Mouse (Mus musculus): Measurements from ENCODE around the gene Soat2. TPM values are rescaled to one million over a fixed set of nuclear protein-coding genes. Genes with fewer than 3 reads are reported as not detected.
"Not testable (repeated sequence)": the region's sequence is repeated elsewhere in the genome, so short reads cannot be mapped to it uniquely, and the experiment has no call there.

Soat2 gene
- total RNA-seq, 2 experiments from 2014 or later: 0.11 to 0.17 TPM

- DNase-seq: no peak
These were observed 2.5 kb upstream of the Soat2 start for GRCm38 (mm10) chr15:102147674-102148402.

GRCm38 (mm10) chr15:102149561-102149960 lies 765 bp upstream of the Soat2 start:
- no peak for DNase-seq

GRCm38 (mm10) chr15:102152646-102153045 lies 2.3 kb downstream of the Soat2 start:
- no peak for DNase-seq

- not testable (repeated sequence) for DNase-seq
These were observed 4.7 kb downstream of the Soat2 start for GRCm38 (mm10) chr15:102155006-102155405.

GRCm38 (mm10) chr15:102156836-102157235 lies 6.5 kb downstream of the Soat2 start:
- DNase-seq: no peak

- no peak for DNase-seq
These were observed 10.2 kb downstream of the Soat2 start for GRCm38 (mm10) chr15:102160415-102161060.

GRCm38 (mm10) chr15:102163900-102164693 lies 13.8 kb downstream of the Soat2 start:
- DNase-seq: no peak

- no peak for DNase-seq
These were observed 15.3 kb downstream of the Soat2 start for GRCm38 (mm10) chr15:102165468-102166100.

- DNase-seq: no peak
These were observed 17.3 kb downstream of the Soat2 start for GRCm38 (mm10) chr15:102167620-102168021.

- no peak for DNase-seq
These were observed 18.7 kb downstream of the Soat2 start for GRCm38 (mm10) chr15:102169064-102169463.

GRCm38 (mm10) chr15:102173581-102173980 lies 23.3 kb downstream of the Soat2 start:
- DNase-seq: no peak

- no peak for DNase-seq
These were observed 25.5 kb downstream of the Soat2 start for GRCm38 (mm10) chr15:102175736-102176319.

- DNase-seq: no peak
These were observed 26.4 kb downstream of the Soat2 start for GRCm38 (mm10) chr15:102176571-102177316.

GRCm38 (mm10) chr15:102177417-102177816 lies 27.1 kb downstream of the Soat2 start:
- DNase-seq: no peak

- DNase-seq: peak; percentile 89
These were observed 28.0 kb downstream of the Soat2 start for GRCm38 (mm10) chr15:102178279-102178678.

- DNase-seq: no peak
These were observed 28.8 kb downstream of the Soat2 start for GRCm38 (mm10) chr15:102179106-102179505.

GRCm38 (mm10) chr15:102179924-102180323 lies 29.6 kb downstream of the Soat2 start:
- no peak for DNase-seq

GRCm38 (mm10) chr15:102183076-102183475 lies 32.8 kb downstream of the Soat2 start:
- DNase-seq: no peak

- DNase-seq: no peak
These were observed 35.9 kb downstream of the Soat2 start for GRCm38 (mm10) chr15:102186239-102186638.

GRCm38 (mm10) chr15:102188096-102188495 lies 37.8 kb downstream of the Soat2 start:
- peak; percentile 44 for DNase-seq

- DNase-seq: no peak
These were observed 38.6 kb downstream of the Soat2 start for GRCm38 (mm10) chr15:102188883-102189282.

- no peak for DNase-seq
These were observed 41.4 kb downstream of the Soat2 start for GRCm38 (mm10) chr15:102191699-102192098.
